Comparison of ENCODE assay signal across 8 mouse cellular contexts in genomic region chr2:3285181-3285530, GRCm38 (mm10). TPM values are rescaled to one million over a fixed set of nuclear protein-coding genes. Genes with fewer than 3 reads are reported as not detected.
DNase-seq lines count a peak whose midpoint lies in the region; ATAC-seq and TF ChIP-seq lines count a peak whose summit lies in the region.

No protein-coding gene starts in this region.

- no peak for ATAC-seq in kidney, postnatal 0 days (replicated peaks; ENCODE audit: low FRiP score, low read depth)
- ATAC-seq in forebrain, embryonic 16.5 days: no peak
- no peak for ATAC-seq in limb, embryonic 13.5 days (ENCODE audit: low FRiP score, low read depth)
- ATAC-seq in frontal cortex, adult (ENCODE audit: low TSS enrichment): no peak

- H3K36me3 ChIP-seq in kidney, postnatal 0 days (ENCODE audit: insufficient read depth, low read length): no peaks in the 10 kb centered on the region
- H3K36me3 ChIP-seq in forebrain, embryonic 16.5 days (ENCODE audit: control insufficient read depth, insufficient read depth): no peaks in the 10 kb centered on the region
- no peaks in the 10 kb centered on the region for H3K36me3 ChIP-seq in limb, embryonic 13.5 days

- DNase-seq in kidney, postnatal 0 days (ENCODE audit: low spot score): peak; percentile 49
- DNase-seq in kidney, adult 18-20 months: no peak
- DNase-seq in adrenal gland, postnatal 14 days: peak; percentile 35
- no peak for DNase-seq in thymus, postnatal 10 days (ENCODE audit: low spot score in 2 of 2)

- no peak for TF ChIP-seq POLR2A in olfactory bulb, adult 2 months (IDR thresholded peaks at IDR 0.05; ENCODE audit: insufficient read depth, low read depth, low read length)

- H3K9ac ChIP-seq in kidney, postnatal 0 days (ENCODE audit: low read depth, low read length): peak overlapping the region; percentile 75
- H3K9ac ChIP-seq in forebrain, embryonic 16.5 days (replicated peaks; ENCODE audit: low read depth, low read length): peak overlapping the region; percentile 83
- peak overlapping the region; percentile 76 for H3K9ac ChIP-seq in limb, embryonic 13.5 days

- WGBS in kidney, postnatal 0 days: under 1% methylated on average over 6 of the region's 6 CpGs
- WGBS in forebrain, embryonic 16.5 days: 0% methylated on average over 6 of the region's 6 CpGs
- 3% methylated on average over 6 of the region's 6 CpGs for WGBS in limb, embryonic 13.5 days
- 1% methylated on average over 6 of the region's 6 CpGs for WGBS in olfactory bulb, adult 2 months

- H3K27me3 ChIP-seq in kidney, postnatal 0 days (ENCODE audit: insufficient read depth, low read length): no peaks in the 10 kb centered on the region
- no peaks in the 10 kb centered on the region for H3K27me3 ChIP-seq in forebrain, embryonic 16.5 days (replicated peaks; ENCODE audit: control insufficient read depth, insufficient read depth, low read length)
- H3K27me3 ChIP-seq in limb, embryonic 13.5 days: no peaks in the 10 kb centered on the region

- no peak for TF ChIP-seq CTCF in kidney, postnatal 0 days (IDR thresholded peaks at IDR 0.05; ENCODE audit: low read depth)
- no peak for TF ChIP-seq CTCF in olfactory bulb, adult 2 months (IDR thresholded peaks at IDR 0.05; ENCODE audit: insufficient read depth, low read depth, low read length)

- no peaks in the 10 kb centered on the region for H3K9me3 ChIP-seq in kidney, postnatal 0 days (replicated peaks; ENCODE audit: low read length)
- H3K9me3 ChIP-seq in forebrain, embryonic 16.5 days (ENCODE audit: control insufficient read depth, low read length): no peaks in the 10 kb centered on the region
- H3K9me3 ChIP-seq in limb, embryonic 13.5 days: no peaks in the 10 kb centered on the region

- peak overlapping the region; percentile 82 for H3K4me2 ChIP-seq in kidney, postnatal 0 days (ENCODE audit: low read length)
- H3K4me2 ChIP-seq in forebrain, embryonic 16.5 days (ENCODE audit: low read length): peak overlapping the region; percentile 74
- H3K4me2 ChIP-seq in limb, embryonic 13.5 days (replicated peaks): peak overlapping the region; percentile 79

- H3K27ac ChIP-seq in kidney, postnatal 0 days: peak overlapping the region; percentile 85; the same call in 1 of the 2 replicates
- peak overlapping the region; percentile 95 for H3K27ac ChIP-seq in forebrain, embryonic 16.5 days (ENCODE audit: low read length)
- H3K27ac ChIP-seq in limb, embryonic 13.5 days: no peak overlapping the region
- no peak overlapping the region for H3K27ac ChIP-seq in olfactory bulb, adult 2 months (ENCODE audit: insufficient read depth, low read depth, low read length)

- 0 out of 2 replicates have a peak, but pooled peaks cover 7% of the 10 kb centered on the region for H3K4me1 ChIP-seq in kidney, postnatal 0 days (replicated peaks; ENCODE audit: insufficient read depth, low read length)
- H3K4me1 ChIP-seq in forebrain, embryonic 16.5 days (replicated peaks; ENCODE audit: control insufficient read depth, insufficient read depth, low read length): peaks cover 17% of the 10 kb centered on the region
- peaks cover 19% of the 10 kb centered on the region for H3K4me1 ChIP-seq in limb, embryonic 13.5 days
- no peaks in the 10 kb centered on the region for H3K4me1 ChIP-seq in olfactory bulb, adult 2 months (ENCODE audit: control insufficient read depth, insufficient read depth, low read length)

- peak overlapping the region; percentile 88 for H3K4me3 ChIP-seq in kidney, postnatal 0 days (replicated peaks; ENCODE audit: low read depth, low read length)
- H3K4me3 ChIP-seq in forebrain, embryonic 16.5 days (replicated peaks; ENCODE audit: low read length): peak overlapping the region; percentile 77
- H3K4me3 ChIP-seq in limb, embryonic 13.5 days: peak overlapping the region; percentile 85
- H3K4me3 ChIP-seq in olfactory bulb, adult 2 months (ENCODE audit: insufficient read depth, low read depth, low read length): peak overlapping the region; percentile 94

RNA-seq across cellular contexts. Expression of gene Nmt2, which starts 1.1 kb away (rescaled TPM):
- polyA plus RNA-seq in kidney, postnatal 0 days (2015; fragmentation: Nextera tagmentation; extraction: Ambion mirVana): 34.9 and 40.1 TPM in 2 replicates
- 49.7 and 51.5 TPM in 2 replicates for total RNA-seq in adrenal gland, postnatal 14 days (2021)
- 119 and 126 TPM in 2 replicates for polyA plus RNA-seq in forebrain, embryonic 16.5 days (2015; fragmentation: Nextera tagmentation; extraction: Ambion mirVana)
- 42.0 and 42.1 TPM in 2 replicates for polyA plus RNA-seq in limb, embryonic 13.5 days (2015; fragmentation: Nextera tagmentation; extraction: Ambion mirVana)
- polyA plus RNA-seq in olfactory bulb, adult 2 months (2012; ENCODE audit: insufficient read depth, insufficient read length, low replicate concordance, missing spikeins): not detected in 2 replicates

RNA-seq across cellular contexts. Expression of gene Rpp38, which starts 47.3 kb away (rescaled TPM):
- 25.2 and 25.6 TPM in 2 replicates for polyA plus RNA-seq in kidney, postnatal 0 days (2015; fragmentation: Nextera tagmentation; extraction: Ambion mirVana)
- total RNA-seq in adrenal gland, postnatal 14 days (2021): 12.7 and 13.7 TPM in 2 replicates
- polyA plus RNA-seq in forebrain, embryonic 16.5 days (2015; fragmentation: Nextera tagmentation; extraction: Ambion mirVana): 14.7 and 15.9 TPM in 2 replicates
- 19.3 and 19.7 TPM in 2 replicates for polyA plus RNA-seq in limb, embryonic 13.5 days (2015; fragmentation: Nextera tagmentation; extraction: Ambion mirVana)
- not detected in 2 replicates for polyA plus RNA-seq in olfactory bulb, adult 2 months (2012; ENCODE audit: insufficient read depth, insufficient read length, low replicate concordance, missing spikeins)

RNA-seq across cellular contexts. Expression of gene Acbd7, which starts 50.8 kb away (rescaled TPM):
- polyA plus RNA-seq in kidney, postnatal 0 days (2015; fragmentation: Nextera tagmentation; extraction: Ambion mirVana): 1.0 and 1.5 TPM in 2 replicates
- total RNA-seq in adrenal gland, postnatal 14 days (2021): not detected in 2 replicates
- polyA plus RNA-seq in forebrain, embryonic 16.5 days (2015; fragmentation: Nextera tagmentation; extraction: Ambion mirVana): 1.2 and 1.3 TPM in 2 replicates
- 0.31 and 0.54 TPM in 2 replicates for polyA plus RNA-seq in limb, embryonic 13.5 days (2015; fragmentation: Nextera tagmentation; extraction: Ambion mirVana)
- polyA plus RNA-seq in olfactory bulb, adult 2 months (2012; ENCODE audit: insufficient read depth, insufficient read length, low replicate concordance, missing spikeins): not detected in 2 replicates

Comparison
In these comparisons a context has a peak if more than half of its experiments do, and no peak if none do; other contexts are left out.
1. DNase-seq: peak in kidney, postnatal 0 days (single experiment) and adrenal gland, postnatal 14 days (single experiment); none in kidney, adult 18-20 months (single experiment) and thymus, postnatal 10 days (0 of 2).
2. H3K27ac ChIP-seq: peak in kidney, postnatal 0 days (single experiment) and forebrain, embryonic 16.5 days (single experiment); none in limb, embryonic 13.5 days (single experiment) and olfactory bulb, adult 2 months (single experiment).
3. RNA of gene Rpp38, which starts 47.3 kb away (polyA plus RNA-seq): 25.2 to 25.6 TPM in kidney, postnatal 0 days, 19.3 to 19.7 TPM in limb, embryonic 13.5 days and 14.7 to 15.9 TPM in forebrain, embryonic 16.5 days; not detected in olfactory bulb, adult 2 months; every median in the first group is over 10 times any median in the second.
4. Peak in every context shown above with its lines, with median percentiles within 50 percentile points of each other: H3K4me2 ChIP-seq, H3K4me3 ChIP-seq and H3K9ac ChIP-seq.